Mouse (Mus musculus): ENCODE results near the gene Atp1b2. TPM values are rescaled to one million over a fixed set of nuclear protein-coding genes. Genes with fewer than 3 reads are reported as not detected.
A peak's percentile ranks its signal among the peaks of the same experiment; 100 is the strongest.

Atp1b2 gene
- polyA plus RNA-seq, 1 experiment from 2014 or later = 60.0 TPM

- Histone ChIP-seq H3K27me3 (replicated peaks) (no peaks in the 10 kb centered on the region), H3K36me3 (replicated peaks) (no peaks in the 10 kb centered on the region), H3K9me3 (no peaks in the 10 kb centered on the region), H3K4me2 (no peak overlapping the region), H3K4me3 (no peak overlapping the region), H3K4me1 (peaks cover 46% of the 10 kb centered on the region), H3K9ac (no peak overlapping the region), H3K27ac (no peak overlapping the region)
- 77% methylated on average over 5 of the region's 5 CpGs for WGBS
- no peak for ATAC-seq (replicated peaks)
Measured at GRCm38 (mm10) chr11:69576307-69576706, 29.4 kb downstream of the Atp1b2 start.

- H3K27me3 ChIP-seq (replicated peaks) = no peaks in the 10 kb centered on the region
- no peaks in the 10 kb centered on the region for H3K9me3 ChIP-seq
- ATAC-seq (replicated peaks) = no peak
- H3K4me1 ChIP-seq = peaks cover 46% of the 10 kb centered on the region
- no peak overlapping the region for H3K4me3 ChIP-seq
- no peak overlapping the region for H3K9ac ChIP-seq
- no peak overlapping the region for H3K4me2 ChIP-seq
- 50% methylated on average over 3 of the region's 3 CpGs for WGBS
- no peaks in the 10 kb centered on the region; the same call in 1 of the 2 replicates for H3K36me3 ChIP-seq (replicated peaks)
- H3K27ac ChIP-seq = no peak overlapping the region
Measured at GRCm38 (mm10) chr11:69575220-69575619, 30.5 kb downstream of the Atp1b2 start.

GRCm38 (mm10) chr11:69565131-69565530 lies 40.6 kb downstream of the Atp1b2 start:
- no peak overlapping the region for H3K4me3 ChIP-seq
- no peaks in the 10 kb centered on the region for H3K27me3 ChIP-seq (replicated peaks)
- H3K4me1 ChIP-seq = peaks cover 22% of the 10 kb centered on the region
- 0 out of 2 replicates have a peak, but pooled peaks cover 7% of the 10 kb centered on the region for H3K36me3 ChIP-seq (replicated peaks)
- no peak overlapping the region for H3K27ac ChIP-seq
- no peak overlapping the region for H3K4me2 ChIP-seq
- no peaks in the 10 kb centered on the region for H3K9me3 ChIP-seq
- ATAC-seq (replicated peaks) = no peak
- 81% methylated on average over 8 of the region's 8 CpGs for WGBS
- H3K9ac ChIP-seq = no peak overlapping the region

- Histone ChIP-seq H3K36me3 (replicated peaks) (0 out of 2 replicates have a peak, but pooled peaks cover 4% of the 10 kb centered on the region), H3K4me1 (peaks cover 22% of the 10 kb centered on the region), H3K27me3 (replicated peaks) (no peaks in the 10 kb centered on the region), H3K9ac (no peak overlapping the region), H3K4me3 (no peak overlapping the region), H3K9me3 (no peaks in the 10 kb centered on the region), H3K27ac (no peak overlapping the region), H3K4me2 (no peak overlapping the region)
- 44% methylated on average over 3 of the region's 3 CpGs for WGBS
- no peak for ATAC-seq (replicated peaks)
Measured at GRCm38 (mm10) chr11:69564391-69564790, 41.4 kb downstream of the Atp1b2 start.

- H3K4me1 ChIP-seq = peaks cover 32% of the 10 kb centered on the region
- no peaks in the 10 kb centered on the region for H3K9me3 ChIP-seq
- 0 out of 2 replicates have a peak, but pooled peaks cover 4% of the 10 kb centered on the region for H3K36me3 ChIP-seq (replicated peaks)
- H3K27ac ChIP-seq = no peak overlapping the region
- H3K27me3 ChIP-seq (replicated peaks) = no peaks in the 10 kb centered on the region
- H3K9ac ChIP-seq = no peak overlapping the region
- no peak overlapping the region for H3K4me3 ChIP-seq
- no peak for ATAC-seq (replicated peaks)
- no peak overlapping the region for H3K4me2 ChIP-seq
- 88% methylated on average over 13 of the region's 13 CpGs for WGBS
Measured at GRCm38 (mm10) chr11:69563373-69563772, 42.4 kb downstream of the Atp1b2 start.

GRCm38 (mm10) chr11:69560896-69561854 lies 44.6 kb downstream of the Atp1b2 start:
- Histone ChIP-seq H3K9me3 (no peaks in the 10 kb centered on the region), H3K36me3 (replicated peaks) (peaks cover 4% of the 10 kb centered on the region; the same call in 1 of the 2 replicates), H3K4me3 (peak overlapping the region; percentile 74), H3K27me3 (replicated peaks) (no peaks in the 10 kb centered on the region), H3K4me2 (peak overlapping the region; percentile 92), H3K4me1 (peaks cover 54% of the 10 kb centered on the region), H3K27ac (peak overlapping the region; percentile 84), H3K9ac (peak overlapping the region; percentile 90; the same call in 1 of the 2 replicates)
- WGBS = 12% methylated on average over 16 of the region's 16 CpGs
- ATAC-seq (replicated peaks) = peak; percentile 73

GRCm38 (mm10) chr11:69559851-69560765 lies 45.6 kb downstream of the Atp1b2 start, which contains the start of gene Efnb3:
Gene Efnb3 (minus strand): TSS chr11:69560205.
- Histone ChIP-seq H3K36me3 (replicated peaks) (no peaks in the 10 kb centered on the region; the same call in 1 of the 2 replicates), H3K4me2 (peak within 1 kb of the TSS; percentile 92), H3K4me3 (peak within 1 kb of the TSS; percentile 74), H3K27me3 (replicated peaks) (no peaks in the 10 kb centered on the region), H3K4me1 (peaks cover 64% of the 10 kb centered on the region), H3K9ac (peak within 1 kb of the TSS; percentile 90), H3K27ac (peak within 1 kb of the TSS; percentile 84), H3K9me3 (no peaks in the 10 kb centered on the region)
- peak; percentile 65 for ATAC-seq (replicated peaks)
- WGBS = under 1% methylated on average over 58 of the region's 59 CpGs

- H3K27me3 ChIP-seq (replicated peaks) = no peaks in the 10 kb centered on the region
- peaks cover 73% of the 10 kb centered on the region for H3K4me1 ChIP-seq
- H3K36me3 ChIP-seq (replicated peaks) = no peaks in the 10 kb centered on the region; the same call in 1 of the 2 replicates
- H3K9me3 ChIP-seq = no peaks in the 10 kb centered on the region
- 5% methylated on average over 5 of the region's 5 CpGs for WGBS
- peak overlapping the region; percentile 74 for H3K4me3 ChIP-seq
- peak overlapping the region; percentile 92 for H3K4me2 ChIP-seq
- H3K9ac ChIP-seq = peak overlapping the region; percentile 90
- H3K27ac ChIP-seq = peak overlapping the region; percentile 84
- 0 out of 2 replicates have a peak, but pooled peaks have one; percentile 0 for ATAC-seq (replicated peaks)
Measured at GRCm38 (mm10) chr11:69559183-69559582, 46.6 kb downstream of the Atp1b2 start.

GRCm38 (mm10) chr11:69558756-69559155 lies 47.0 kb downstream of the Atp1b2 start:
- Histone ChIP-seq H3K4me2 (peak overlapping the region; percentile 92), H3K9ac (peak overlapping the region; percentile 90), H3K4me3 (peak overlapping the region; percentile 74), H3K27ac (peak overlapping the region; percentile 84), H3K36me3 (replicated peaks) (no peaks in the 10 kb centered on the region; the same call in 1 of the 2 replicates), H3K27me3 (replicated peaks) (no peaks in the 10 kb centered on the region), H3K4me1 (peaks cover 77% of the 10 kb centered on the region), H3K9me3 (no peaks in the 10 kb centered on the region)
- ATAC-seq (replicated peaks) = no peak
- 18% methylated on average over 6 of the region's 6 CpGs for WGBS

GRCm38 (mm10) chr11:69557381-69557958 lies 48.3 kb downstream of the Atp1b2 start:
- Histone ChIP-seq H3K27ac (peak overlapping the region; percentile 79), H3K4me3 (peak overlapping the region; percentile 74), H3K4me1 (peaks cover 90% of the 10 kb centered on the region), H3K9ac (peak overlapping the region; percentile 90), H3K27me3 (replicated peaks) (no peaks in the 10 kb centered on the region), H3K4me2 (peak overlapping the region; percentile 92), H3K36me3 (replicated peaks) (no peaks in the 10 kb centered on the region; the same call in 1 of the 2 replicates), H3K9me3 (no peaks in the 10 kb centered on the region)
- 4% methylated on average over 14 of the region's 14 CpGs for WGBS
- no peak for ATAC-seq (replicated peaks)

GRCm38 (mm10) chr11:69554539-69555140 lies 51.1 kb downstream of the Atp1b2 start:
- Histone ChIP-seq H3K36me3 (replicated peaks) (no peaks in the 10 kb centered on the region; the same call in 1 of the 2 replicates), H3K4me2 (no peak overlapping the region), H3K4me3 (no peak overlapping the region), H3K9me3 (no peaks in the 10 kb centered on the region), H3K27me3 (replicated peaks) (no peaks in the 10 kb centered on the region), H3K27ac (peak overlapping the region; percentile 69), H3K9ac (no peak overlapping the region), H3K4me1 (peaks cover 74% of the 10 kb centered on the region)
- no peak for ATAC-seq (replicated peaks)
- WGBS = 81% methylated on average over 5 of the region's 5 CpGs
